Mouse (Mus musculus): ENCODE data around the gene Sdk1. TPM values are rescaled to one million over a fixed set of nuclear protein-coding genes. Genes with fewer than 3 reads are reported as not detected.

The Sdk1 gene
- total and polyA plus RNA-seq, 3 experiments: not detected

- TF ChIP-seq CTCF (IDR thresholded peaks at IDR 0.05 in 2 of 3, conservative IDR thresholded peaks at IDR 0.05 in 1 of 3; ENCODE audit: control insufficient read depth in 1 of 3, insufficient read depth in 1 of 3, low read depth in 2 of 3, low read length in 3 of 3, poor library complexity in 1 of 3, severe bottlenecking in 1 of 3) (peak in 1 of 3 experiments; percentile 19; a peak in 2 of 6 replicates), CHD1 (IDR thresholded peaks at IDR 0.05; ENCODE audit: low read depth, low read length) (no peak)
- no peaks in the 10 kb centered on the region for H3K27me3 ChIP-seq (ENCODE audit: control insufficient read depth in 1 of 2, insufficient read depth in 2 of 2, low read length in 2 of 2)
- no peaks in the 10 kb centered on the region for H3K79me2 ChIP-seq (ENCODE audit: control insufficient read depth, insufficient read depth, low read length, poor library complexity)
- H3K9ac ChIP-seq (ENCODE audit: control insufficient read depth, low read depth, low read length, poor library complexity, severe bottlenecking): no peak overlapping the region
- H3K4me1 ChIP-seq (ENCODE audit: control insufficient read depth in 1 of 2, insufficient read depth in 2 of 2, low read length in 2 of 2): no peaks in the 10 kb centered on the region
- H3K27ac ChIP-seq (ENCODE audit: control insufficient read depth, low read depth, low read length): no peak overlapping the region
- no peak overlapping the region for H3K4me3 ChIP-seq (ENCODE audit: control insufficient read depth in 1 of 2, insufficient read depth in 1 of 2, low read depth in 2 of 2, low read length in 2 of 2)
- DNase-seq (ENCODE audit: low read depth, low spot score): peak; percentile 3
- H3K36me3 ChIP-seq (ENCODE audit: control insufficient read depth in 1 of 2, insufficient read depth in 2 of 2, low read length in 2 of 2): no peaks in the 10 kb centered on the region
- no peaks in the 10 kb centered on the region for H3K9me3 ChIP-seq (replicated peaks; ENCODE audit: insufficient read depth, low read length)
Measured at GRCm38 (mm10) chr5:142000247-142000646, 759.0 kb downstream of the Sdk1 start.

GRCm38 (mm10) chr5:142001131-142001530 is 759.8 kb downstream of the Sdk1 start:
- no peaks in the 10 kb centered on the region for H3K36me3 ChIP-seq (ENCODE audit: control insufficient read depth in 1 of 2, insufficient read depth in 2 of 2, low read length in 2 of 2)
- no peaks in the 10 kb centered on the region for H3K27me3 ChIP-seq (ENCODE audit: control insufficient read depth in 1 of 2, insufficient read depth in 2 of 2, low read length in 2 of 2)
- no peak overlapping the region for H3K4me3 ChIP-seq (ENCODE audit: control insufficient read depth in 1 of 2, insufficient read depth in 1 of 2, low read depth in 2 of 2, low read length in 2 of 2)
- no peaks in the 10 kb centered on the region for H3K9me3 ChIP-seq (replicated peaks; ENCODE audit: insufficient read depth, low read length)
- DNase-seq (ENCODE audit: low read depth, low spot score): no peak
- no peak overlapping the region for H3K9ac ChIP-seq (ENCODE audit: control insufficient read depth, low read depth, low read length, poor library complexity, severe bottlenecking)
- no peaks in the 10 kb centered on the region for H3K79me2 ChIP-seq (ENCODE audit: control insufficient read depth, insufficient read depth, low read length, poor library complexity)
- H3K27ac ChIP-seq (ENCODE audit: control insufficient read depth, low read depth, low read length): no peak overlapping the region
- no peaks in the 10 kb centered on the region for H3K4me1 ChIP-seq (ENCODE audit: control insufficient read depth in 1 of 2, insufficient read depth in 2 of 2, low read length in 2 of 2)
- TF ChIP-seq SMC3 (IDR thresholded peaks at IDR 0.05; ENCODE audit: low read depth, low read length) (no peak), ETS1 (IDR thresholded peaks at IDR 0.05; ENCODE audit: low read depth, low read length) (no peak), MAFK (IDR thresholded peaks at IDR 0.05; ENCODE audit: borderline replicate concordance, low read depth, low read length) (no peak), MYB (IDR thresholded peaks at IDR 0.05; ENCODE audit: low read depth, low read length) (no peak), TBP (IDR thresholded peaks at IDR 0.05; ENCODE audit: low read depth, low read length) (no peak), HCFC1 (IDR thresholded peaks at IDR 0.05; ENCODE audit: low read depth, low read length) (no peak), GATA1 (IDR thresholded peaks at IDR 0.05; ENCODE audit: low read depth, low read length) (no peak), GABPA (IDR thresholded peaks at IDR 0.05; ENCODE audit: low read depth, low read length) (no peak), POLR2AphosphoS2 (IDR thresholded peaks at IDR 0.05; ENCODE audit: low read length) (no peak), UBTF (IDR thresholded peaks at IDR 0.05; ENCODE audit: borderline replicate concordance, insufficient read depth, low read depth, low read length) (no peak), ELF1 (IDR thresholded peaks at IDR 0.05; ENCODE audit: low read depth, low read length) (no peak), JUND (IDR thresholded peaks at IDR 0.05; ENCODE audit: low read depth, low read length) (no peak)

- Histone ChIP-seq H3K4me3 (ENCODE audit: control insufficient read depth in 1 of 2, insufficient read depth in 1 of 2, low read depth in 2 of 2, low read length in 2 of 2) (no peak overlapping the region), H3K36me3 (ENCODE audit: control insufficient read depth in 1 of 2, insufficient read depth in 2 of 2, low read length in 2 of 2) (no peaks in the 10 kb centered on the region), H3K9ac (ENCODE audit: control insufficient read depth, low read depth, low read length, poor library complexity, severe bottlenecking) (no peak overlapping the region), H3K4me1 (ENCODE audit: control insufficient read depth in 1 of 2, insufficient read depth in 2 of 2, low read length in 2 of 2) (no peaks in the 10 kb centered on the region), H3K9me3 (replicated peaks; ENCODE audit: insufficient read depth, low read length) (no peaks in the 10 kb centered on the region), H3K79me2 (ENCODE audit: control insufficient read depth, insufficient read depth, low read length, poor library complexity) (no peaks in the 10 kb centered on the region), H3K27me3 (ENCODE audit: control insufficient read depth in 1 of 2, insufficient read depth in 2 of 2, low read length in 2 of 2) (no peaks in the 10 kb centered on the region), H3K27ac (ENCODE audit: control insufficient read depth, low read depth, low read length) (no peak overlapping the region)
- DNase-seq (ENCODE audit: low read depth, low spot score): no peak
- TF ChIP-seq CHD2 (IDR thresholded peaks at IDR 0.05; ENCODE audit: low read length): no peak
- no peak for TF ChIP-seq MAX (IDR thresholded peaks at IDR 0.05; ENCODE audit: low read length)
- TF ChIP-seq KAT2A (conservative IDR thresholded peaks at IDR 0.05; ENCODE audit: low read depth, low read length): no peak
- TF ChIP-seq TAL1 (IDR thresholded peaks at IDR 0.05; ENCODE audit: low read length): no peak
- TF ChIP-seq ELF1 (IDR thresholded peaks at IDR 0.05; ENCODE audit: low read depth, low read length): no peak
- no peak for TF ChIP-seq RCOR1 (IDR thresholded peaks at IDR 0.05; ENCODE audit: low read depth, low read length)
- TF ChIP-seq USF2 (IDR thresholded peaks at IDR 0.05; ENCODE audit: borderline replicate concordance in 1 of 2, insufficient read depth in 1 of 2, low read depth in 1 of 2, low read length in 2 of 2): no peak
Measured at GRCm38 (mm10) chr5:142001973-142002372, 760.7 kb downstream of the Sdk1 start.

Measured in MEL (cell line).